Mouse (Mus musculus) stomach, postnatal 0 days (tissue): Measurements from ENCODE around the gene Senp5. TPM values are rescaled to one million over a fixed set of nuclear protein-coding genes. Genes with fewer than 3 reads are reported as not detected.
A peak's percentile ranks its signal among the peaks of the same experiment; 100 is the strongest.

ENCODE experiments used
- ATAC-seq: fragments of 200-750 bp; cut with Nextera tagmentation; 2 replicates; pipeline ENCODE4 v1.8.0; 2017; ENCODE audit not compliant: low FRiP score, low TSS enrichment
- DNase-seq: peaks from one replicate; pipeline ENCODE4 v3.0.0-alpha.2; 2016; ENCODE audit warnings: low spot score
- H3K27ac ChIP-seq: fragments of 300-500 bp; sonication (generic); replicated peaks from 2 replicates; pipeline ENCODE4 v1.5.1; 2014; ENCODE audit warnings: mild to moderate bottlenecking, control low read depth
- H3K27me3 ChIP-seq: fragments of 300-500 bp; sonication (generic); 2 replicates; pipeline ENCODE4 v1.6.1; 2014; ENCODE audit warnings: low read length; ENCODE audit not compliant: control insufficient read depth, insufficient read depth
- H3K36me3 ChIP-seq: fragments of 300-500 bp; sonication (generic); 2 replicates; pipeline ENCODE4 v1.6.1; 2014; ENCODE audit warnings: low read length, mixed read lengths; ENCODE audit not compliant: control insufficient read depth, insufficient read depth
- H3K4me1 ChIP-seq: fragments of 300-500 bp; sonication (generic); replicated peaks from 2 replicates; pipeline ENCODE4 v1.6.1; 2014; ENCODE audit warnings: antibody characterized with exemption; ENCODE audit not compliant: control insufficient read depth, insufficient read depth
- H3K4me2 ChIP-seq: fragments of 300-500 bp; sonication (generic); replicated peaks from 2 replicates; pipeline ENCODE4 v1.6.1; 2014; ENCODE audit warnings: low read depth, mild to moderate bottlenecking, control low read depth, moderate library complexity
- H3K4me3 ChIP-seq: fragments of 300-500 bp; sonication (generic); 2 replicates; pipeline ENCODE4 v1.5.1; 2014; ENCODE audit warnings: low read depth, low read length, control low read depth
- H3K9ac ChIP-seq: fragments of 300-500 bp; sonication (generic); 2 replicates; pipeline ENCODE4 v1.6.1; 2014; ENCODE audit warnings: mild to moderate bottlenecking, low read length, control low read depth, mixed read lengths
- H3K9me3 ChIP-seq: fragments of 300-500 bp; sonication (generic); 2 replicates; pipeline ENCODE4 v1.6.1; 2016; ENCODE audit warnings: low read length; ENCODE audit not compliant: control insufficient read depth
- CTCF ChIP-seq: IDR thresholded peaks from 2 replicates; pipeline ENCODE4 v1.5.1; 2016; ENCODE audit warnings: antibody characterized with exemption, low read depth, mild to moderate bottlenecking, moderate library complexity
- EP300 ChIP-seq: optimal IDR thresholded peaks from 2 replicates; pipeline ENCODE3; 2016; ENCODE audit warnings: antibody characterized with exemption
- WGBS: fragments of 180-500 bp; shearing (Covaris S2); extraction: QIAGEN DNeasy Blood & Tissue Kit; methylation state at CpG from one replicate; pipeline ENCODE4 v1.1.7; 2014; 5-methylcytosine and 5-hydroxymethylcytosine counted together
- microRNA-seq: library from miRNA; unstranded; fragments of <30 nt; microRNA quantifications from one replicate; pipeline ENCODE4, GENCODE M21; 2016
- polyA plus RNA-seq: library from polyadenylated mRNA; unstranded; fragments of >200 nt; fragmentation: Nextera tagmentation; extraction: Ambion mirVana; gene quantifications from 2 replicates; pipeline ENCODE4 v1.2.1, GENCODE M21; 2015

Gene Senp5
- polyA plus RNA-seq, 1 experiment from 2014 or later = 5.4 TPM

- Histone ChIP-seq H3K27me3 (no peaks in the 10 kb centered on the region), H3K4me3 (no peak overlapping the region), H3K4me2 (peak overlapping the region; percentile 48; the same call in 1 of the 2 replicates), H3K9me3 (no peaks in the 10 kb centered on the region), H3K4me1 (no peaks in the 10 kb centered on the region), H3K27ac (no peak overlapping the region), H3K36me3 (no peaks in the 10 kb centered on the region), H3K9ac (no peak overlapping the region)
- DNase-seq (no peak), ATAC-seq (peak; percentile 57; the same call in 1 of the 2 replicates)
- no peak for TF ChIP-seq EP300
- TF ChIP-seq CTCF = no peak
- WGBS = 50% methylated on average over 11 of the region's 11 CpGs
Measured at GRCm38 (mm10) chr16:31917776-31918175, 85.3 kb downstream of the Senp5 start.

- H3K4me1 ChIP-seq = 0 out of 2 replicates have a peak, but pooled peaks cover 3% of the 10 kb centered on the region
- H3K9ac ChIP-seq = no peak overlapping the region
- TF ChIP-seq EP300 = no peak
- no peak for TF ChIP-seq CTCF
- H3K9me3 ChIP-seq = no peaks in the 10 kb centered on the region
- H3K27me3 ChIP-seq = no peaks in the 10 kb centered on the region
- no peaks in the 10 kb centered on the region for H3K36me3 ChIP-seq
- H3K4me2 ChIP-seq = no peak overlapping the region
- H3K27ac ChIP-seq = no peak overlapping the region
- ATAC-seq (no peak), DNase-seq (no peak)
- no peak overlapping the region for H3K4me3 ChIP-seq
- 44% methylated on average over 10 of the region's 10 CpGs for WGBS
Measured at GRCm38 (mm10) chr16:31910281-31910847, 92.7 kb downstream of the Senp5 start.

Small RNA genes within 50 kb of the gene (microRNA-seq; reads per million reads assigned to microRNA genes)
- not detected for gene Gm26269

Other genes starting within 250 kb of the Senp5 start
- 0.06 TPM in 1 of 2 replicates, not detected in the other for gene Meltf, start 124.5 kb downstream of the Senp5 start, polyA plus RNA-seq
- gene Pigz, start 69.4 kb downstream of the Senp5 start, polyA plus RNA-seq = 1.4 and 1.7 TPM in 2 replicates
- 109 and 112 TPM in 2 replicates for gene 0610012G03Rik, start 54.8 kb downstream of the Senp5 start, polyA plus RNA-seq
- gene Ncbp2, start 54.8 kb downstream of the Senp5 start, polyA plus RNA-seq = 50.9 and 52.3 TPM in 2 replicates
- gene Pak2, start 76.1 kb upstream of the Senp5 start, polyA plus RNA-seq = 22.2 and 23.6 TPM in 2 replicates
- 69.8 and 71.8 TPM in 2 replicates for gene Pigx, start 96.5 kb upstream of the Senp5 start, polyA plus RNA-seq
- 19.0 and 19.1 TPM in 2 replicates for gene Cep19, start 96.5 kb upstream of the Senp5 start, polyA plus RNA-seq
- 8.2 TPM in 2 replicates for gene Nrros, start 162.3 kb upstream of the Senp5 start, polyA plus RNA-seq
- not detected in 2 replicates for gene Bex6, start 176.5 kb upstream of the Senp5 start, polyA plus RNA-seq
- gene Fbxo45, start 243.9 kb upstream of the Senp5 start, polyA plus RNA-seq = 11.7 and 11.8 TPM in 2 replicates
- gene Wdr53, start 243.9 kb upstream of the Senp5 start, polyA plus RNA-seq = 17.7 and 22.3 TPM in 2 replicates